Mouse (Mus musculus) myocyte (in vitro differentiated cells): ENCODE measurements at regions not wholly inside any gene's neighbourhood (a gene's known extent, or its start where the extent isn't known, plus 50 kb on each side); places are given as distances from the start of the nearest gene placed in this dataset.

Experiments used
- CEBPB ChIP-seq: IDR thresholded peaks from 2 replicates; pipeline ENCODE4 v1.6.1; 2011; ENCODE audit warnings: mild to moderate bottlenecking, moderate library complexity; ENCODE audit not compliant: poor library complexity, insufficient read depth, severe bottlenecking
- E2F4 ChIP-seq: IDR thresholded peaks from one replicate; pipeline ENCODE4 v1.6.1; 2011; ENCODE audit warnings: mild to moderate bottlenecking, control low read depth, moderate library complexity; ENCODE audit not compliant: insufficient read depth
- MAX ChIP-seq: IDR thresholded peaks from one replicate; pipeline ENCODE4 v1.6.1; 2011; ENCODE audit warnings: low read depth, mild to moderate bottlenecking, control low read depth
- MYOD1 ChIP-seq, 3 experiments: IDR thresholded peaks; one replicate each; pipeline ENCODE4 v1.6.1; 2011; ENCODE audit warnings: control low read depth in 2 of 3, low read depth in 2 of 3, mild to moderate bottlenecking in 2 of 3, moderate library complexity in 1 of 3; ENCODE audit not compliant: insufficient read length in 2 of 3, control insufficient read depth in 1 of 3
- POLR2A ChIP-seq: IDR thresholded peaks from one replicate; pipeline ENCODE4 v1.6.1; 2011; ENCODE audit warnings: low read depth, mild to moderate bottlenecking, control low read depth, moderate library complexity; ENCODE audit not compliant: insufficient read length
- POLR2AphosphoS2 ChIP-seq: IDR thresholded peaks from one replicate; pipeline ENCODE4 v1.6.1; 2011; ENCODE audit warnings: low read depth, control low read depth; ENCODE audit not compliant: insufficient read length
- SRF ChIP-seq: IDR thresholded peaks from one replicate; pipeline ENCODE4 v1.6.1; 2011; ENCODE audit warnings: low read depth; ENCODE audit not compliant: control insufficient read depth, insufficient read length
- TCF12 ChIP-seq: IDR thresholded peaks from one replicate; pipeline ENCODE4 v1.6.1; 2011; ENCODE audit warnings: mild to moderate bottlenecking, control low read depth; ENCODE audit not compliant: poor library complexity, insufficient read depth, severe bottlenecking
- USF1 ChIP-seq: IDR thresholded peaks from one replicate; pipeline ENCODE4 v1.6.1; 2011; ENCODE audit warnings: low read depth, mild to moderate bottlenecking, control low read depth, moderate library complexity

- TF ChIP-seq E2F4 (no peak), TCF12 (no peak), POLR2A (no peak), CEBPB (no peak), POLR2AphosphoS2 (no peak), USF1 (no peak), MAX (no peak), MYOD1 (IDR thresholded peaks at IDR 0.05; ENCODE audit: control insufficient read depth in 1 of 3, insufficient read length in 2 of 3, low read depth in 2 of 3) (no peak), SRF (no peak)
Observed at GRCm38 (mm10) chr16:49317061-49317460, 259.8 kb downstream of the Myh15 start.
